Mouse (Mus musculus) liver, postnatal 0 days (tissue): ENCODE results near the gene Atp2c2.

Experiments used
- CTCF ChIP-seq: sonication (generic); IDR thresholded peaks from 2 replicates; pipeline ENCODE4 v1.5.1; 2016; ENCODE audit warnings: antibody characterized with exemption, low read depth
- EP300 ChIP-seq: IDR thresholded peaks from 2 replicates; pipeline ENCODE4 v1.6.1; 2016; ENCODE audit warnings: antibody characterized with exemption, low read depth, mild to moderate bottlenecking

DNA sequence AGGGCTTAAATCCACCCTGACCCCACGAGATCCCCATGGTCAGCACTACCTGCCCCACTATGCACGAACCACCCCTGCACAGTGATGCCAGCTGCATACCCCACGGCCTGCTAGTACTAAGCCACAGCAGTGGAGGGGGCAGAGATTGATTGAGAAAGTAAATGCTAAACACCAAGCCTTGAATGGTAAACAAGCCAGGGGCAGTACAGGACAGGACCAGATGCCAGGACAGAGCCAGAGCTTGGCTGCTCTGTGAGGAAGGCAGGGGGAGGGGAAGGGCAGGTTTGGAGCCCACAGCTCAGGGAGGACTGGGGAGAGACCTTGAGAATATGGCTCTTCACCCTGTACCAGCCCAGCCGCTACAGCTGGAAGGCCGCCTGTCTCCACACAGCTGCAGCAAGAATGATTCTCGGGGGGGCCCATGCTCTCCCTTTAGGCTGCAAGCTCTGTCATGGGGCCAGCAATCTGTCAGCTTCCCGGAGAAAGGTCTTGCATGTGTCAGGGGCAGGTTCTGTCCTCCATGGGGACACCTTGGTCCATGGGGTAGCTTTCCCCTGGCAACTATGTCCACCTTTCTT is 76.9 kb downstream of the Atp2c2 start:
- TF ChIP-seq EP300, result no peak
- no peak for TF ChIP-seq CTCF
